Mouse (Mus musculus) erythroid progenitor cell, adult 5-6 weeks (primary cell): ENCODE results near the gene Psmc3. TPM values are rescaled to one million over a fixed set of nuclear protein-coding genes. Genes with fewer than 3 reads are reported as not detected.

Experiments
- ATAC-seq: replicated peaks from 2 replicates; pipeline ENCODE4 v1.8.0; 2016; ENCODE audit warnings: moderate number of reproducible peaks, mild to moderate bottlenecking, moderate TSS enrichment, inconsistent platforms; ENCODE audit not compliant: poor library complexity, low FRiP score, severe bottlenecking
- total RNA-seq, 2 experiments: library from RNA; stranded (forward) in 1 of 2; stranded (reverse) in 1 of 2; fragments of 150-400 nt in 1 of 2; fragments of 186-747, 209-891 nt in 1 of 2; gene quantifications; 2 replicates each; pipeline versions ENCODE4 v1.2.3 to v1.2.4; 2015 to 2017; ENCODE audit warnings: low replicate concordance in 2 of 2

Gene Psmc3
- total RNA-seq, 2 experiments from 2014 or later = 56.2 to 101 TPM

GRCm38 (mm10) chr2:91051917-91052316 is 1.9 kb upstream of the Psmc3 start:
- no peak for ATAC-seq

GRCm38 (mm10) chr2:91052752-91053151 is 1.1 kb upstream of the Psmc3 start:
- ATAC-seq = no peak

DNA sequence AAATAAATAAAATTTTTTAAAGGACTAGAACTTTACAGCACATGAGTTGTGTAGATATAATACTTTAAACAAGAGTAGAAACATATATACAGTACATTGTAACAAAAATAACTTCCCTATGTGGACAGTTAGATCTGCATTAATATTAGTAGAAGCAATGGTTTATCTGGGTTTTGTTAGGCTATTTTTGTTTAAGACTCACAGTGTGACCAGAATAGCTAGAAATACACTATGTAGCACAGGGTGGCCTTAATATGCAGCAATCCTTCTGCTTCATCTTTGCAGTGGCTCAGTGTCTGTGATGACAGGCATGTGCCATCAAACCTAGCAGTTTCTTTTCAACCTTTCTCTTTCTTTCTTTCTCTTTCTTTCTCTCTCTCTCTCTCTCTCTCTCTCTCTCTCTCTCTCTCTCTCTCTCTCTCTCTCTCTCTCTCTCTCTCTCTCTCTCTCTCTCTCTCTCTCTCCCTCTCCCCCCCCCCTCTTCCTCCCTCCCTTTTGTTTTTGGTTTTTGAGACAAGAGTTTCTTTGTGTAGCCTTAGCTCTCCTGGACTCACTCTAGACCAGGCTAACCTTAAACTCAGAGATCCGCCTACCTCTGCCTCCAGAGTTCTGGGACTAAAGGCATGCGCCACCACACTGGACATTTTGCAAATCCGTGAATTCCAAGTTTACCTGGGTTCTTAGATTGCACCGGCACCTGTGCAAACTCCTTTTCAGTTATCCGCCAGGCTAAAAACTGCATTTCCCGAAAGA is 452 bp upstream of the Psmc3 start:
- ATAC-seq = no peak

DNA sequence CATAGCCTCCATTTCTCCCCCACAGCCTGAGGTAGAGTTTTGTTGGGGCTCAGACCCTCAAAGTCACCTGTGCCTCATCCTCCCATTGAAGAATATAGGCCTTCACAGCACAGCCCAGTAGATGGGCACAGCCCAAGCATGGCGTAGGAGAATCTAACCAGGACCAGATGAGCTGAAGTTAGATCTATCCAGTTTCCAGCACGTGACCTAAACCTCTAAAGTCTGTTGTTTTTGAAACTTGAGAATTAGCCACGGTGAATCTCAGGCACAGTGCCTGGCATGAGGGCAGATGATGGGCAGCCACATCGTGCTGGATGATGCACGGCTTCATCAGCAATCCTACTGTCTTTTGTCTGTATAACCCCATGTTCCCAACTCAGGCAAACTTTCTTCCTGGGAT is 4.6 kb downstream of the Psmc3 start:
- no peak for ATAC-seq

DNA sequence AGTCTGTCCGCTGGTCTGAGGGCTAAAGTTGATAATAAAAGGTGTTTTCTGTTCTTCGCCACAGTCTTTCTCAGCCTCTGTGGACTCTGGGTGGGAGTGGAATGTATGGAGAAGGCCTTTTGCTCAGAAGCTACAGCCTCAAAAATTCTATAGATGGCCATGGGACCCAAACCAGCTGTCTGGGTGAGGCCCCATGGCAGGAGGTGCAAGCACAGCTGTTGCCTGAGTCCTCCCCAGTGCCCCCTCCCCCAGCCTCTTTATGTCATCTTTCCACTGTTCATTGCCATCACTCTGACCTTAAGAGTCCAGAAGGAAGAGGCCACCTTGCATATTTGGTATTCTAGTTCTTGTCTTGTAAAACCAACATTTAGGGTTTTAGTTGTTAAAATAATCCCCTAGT is 5.6 kb downstream of the Psmc3 start:
- no peak for ATAC-seq

DNA sequence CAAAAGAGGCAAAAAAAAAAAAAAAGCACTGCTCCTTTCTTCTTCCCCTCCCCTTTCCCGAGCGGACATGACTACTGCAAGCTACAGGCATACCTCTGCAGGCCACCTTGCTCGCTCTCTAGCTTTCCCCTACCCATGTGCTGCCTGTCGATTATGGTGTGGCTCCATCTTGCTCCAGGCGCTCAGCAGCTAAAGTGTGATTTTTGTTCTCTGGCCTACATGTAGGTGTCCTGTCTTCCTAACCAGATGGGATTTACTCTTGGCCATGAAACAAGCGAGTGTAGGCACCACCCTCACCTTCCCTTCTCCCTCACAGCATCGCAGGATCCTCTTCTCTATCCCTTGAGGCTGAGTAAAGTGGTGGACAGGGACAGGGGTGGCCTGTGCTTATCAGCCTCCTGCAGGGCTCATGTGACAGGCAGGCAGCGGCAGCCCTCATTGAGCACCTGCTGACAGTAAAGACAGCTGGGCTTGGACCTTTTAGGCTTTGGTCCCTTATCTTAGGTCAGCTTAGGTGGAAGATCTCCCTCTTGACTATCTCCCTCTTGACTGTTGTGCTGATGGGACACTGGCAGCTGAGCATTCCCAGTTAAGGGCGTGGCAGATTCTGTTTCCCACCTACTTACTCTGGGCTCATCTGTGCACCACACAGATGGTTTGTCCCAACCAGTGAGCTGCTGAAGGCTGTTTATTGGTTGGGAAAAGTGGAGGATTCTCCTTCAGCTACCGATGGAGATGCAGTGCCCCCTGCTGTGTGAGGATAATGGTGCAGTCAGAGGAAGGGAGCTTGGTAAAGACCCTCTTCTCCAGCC is 6.9 kb downstream of the Psmc3 start:
- ATAC-seq = peak; percentile 83

DNA sequence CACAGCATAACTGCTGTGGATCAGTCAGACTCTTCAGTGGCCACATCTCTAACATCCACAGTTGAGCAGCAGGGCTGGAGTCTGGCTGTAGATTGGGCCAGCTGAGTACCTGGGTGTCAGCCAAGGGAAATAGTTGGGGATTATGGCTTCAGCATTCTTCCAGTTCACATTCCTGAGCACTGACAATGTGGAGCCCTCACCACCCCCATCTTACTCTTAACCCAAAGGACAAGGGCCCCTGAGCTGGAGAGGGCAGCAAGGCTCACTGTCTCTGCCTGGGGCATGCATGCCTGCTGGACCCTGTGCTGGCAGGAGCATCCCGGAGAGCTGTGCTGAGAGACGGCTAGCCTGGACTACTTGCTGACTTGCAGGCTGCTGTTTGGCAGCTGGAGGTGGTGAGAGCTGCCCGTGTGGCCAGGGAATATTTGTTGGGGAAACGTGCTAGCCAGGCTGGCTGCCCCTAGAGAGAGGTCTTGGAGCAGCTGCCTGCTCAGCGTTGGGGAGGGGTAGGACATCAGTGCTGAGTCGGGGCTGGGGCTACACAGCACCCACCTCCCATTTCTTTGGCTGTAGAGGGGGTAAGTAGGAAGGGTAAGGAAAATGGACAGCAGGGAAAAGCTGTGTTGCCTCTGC is 8.2 kb downstream of the Psmc3 start:
- no peak for ATAC-seq

DNA sequence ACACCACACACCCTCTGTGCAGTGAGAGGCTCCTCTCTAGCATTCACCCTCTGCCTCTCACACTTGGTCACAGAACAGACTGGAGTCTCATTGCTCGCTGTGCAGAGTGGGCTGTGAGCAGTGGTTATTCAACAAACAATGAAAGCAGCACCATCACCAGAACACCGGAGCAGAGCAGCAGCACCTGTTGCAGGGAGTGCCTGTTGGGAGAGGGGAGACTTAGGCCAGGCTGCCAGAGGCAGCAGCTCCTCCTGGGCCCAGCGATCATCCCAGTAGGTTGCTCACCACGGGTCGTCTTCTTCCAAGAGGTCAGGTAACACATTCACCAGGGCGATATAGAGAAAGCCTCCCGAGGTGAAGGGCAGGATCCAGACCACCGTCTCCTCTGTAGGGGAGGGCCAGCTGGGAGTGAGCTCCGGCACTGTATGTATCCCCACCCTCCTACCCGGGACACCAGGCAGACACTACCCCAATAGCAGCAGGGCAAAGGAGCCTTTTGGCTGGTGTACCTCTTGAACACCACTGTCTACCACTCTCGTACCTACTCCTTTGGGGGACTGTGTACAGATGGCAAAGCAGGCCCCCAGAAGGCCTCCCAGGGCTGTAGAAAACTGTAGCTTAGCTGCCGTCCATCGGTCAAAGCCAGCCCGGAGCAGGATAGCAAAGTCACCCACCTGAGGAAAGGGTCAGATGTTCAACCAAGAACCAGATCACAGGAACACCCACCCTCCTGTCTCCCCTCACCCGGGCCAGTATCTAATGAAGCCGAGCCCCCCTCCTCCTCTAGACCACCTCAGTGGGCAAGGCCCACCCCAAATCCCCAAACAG is 9.2 kb downstream of the Psmc3 start:
- no peak for ATAC-seq

DNA sequence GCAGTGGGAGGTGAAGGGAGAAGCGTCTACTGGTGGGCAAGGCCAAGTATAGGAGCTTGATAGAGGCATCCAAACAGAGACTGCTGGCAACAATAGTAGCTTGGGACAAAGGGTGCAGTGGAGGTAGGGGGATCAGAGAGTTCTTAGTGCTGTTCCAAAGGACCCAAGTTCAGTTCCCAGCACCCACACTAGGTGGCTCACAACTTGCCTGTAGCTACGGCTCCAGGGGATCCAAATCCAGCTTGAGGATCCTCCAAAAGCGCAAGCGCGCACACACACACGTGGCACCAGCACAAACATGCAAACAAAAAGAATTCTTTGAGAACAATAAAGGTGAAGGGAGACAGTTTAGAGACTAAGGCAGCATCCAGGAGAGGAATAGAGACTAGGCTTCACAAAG is 10.4 kb downstream of the Psmc3 start:
- no peak for ATAC-seq

- ATAC-seq = no peak
These were observed 11.7 kb downstream of the Psmc3 start for GRCm38 (mm10) chr2:91065544-91065943.

DNA sequence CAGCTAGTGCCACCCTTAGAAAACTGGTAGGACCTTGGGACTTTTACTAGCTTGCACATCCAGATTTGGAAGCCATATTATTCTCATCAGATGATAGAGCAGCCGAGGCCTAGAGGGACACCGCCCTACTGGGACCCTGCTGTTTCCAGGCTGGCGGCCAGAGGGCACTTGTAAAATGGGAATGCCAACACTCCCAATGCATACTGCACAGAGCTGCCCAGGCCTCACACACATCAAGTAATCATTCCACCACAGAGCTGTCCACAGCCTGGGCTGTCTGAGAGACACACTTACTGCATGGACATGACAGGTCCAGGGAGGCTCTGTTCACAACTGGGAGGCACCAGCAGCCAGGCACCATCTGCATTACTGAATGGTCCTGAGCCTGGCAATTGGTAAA is 12.6 kb downstream of the Psmc3 start:
- ATAC-seq = no peak

- ATAC-seq = no peak
These were observed 14.5 kb downstream of the Psmc3 start for GRCm38 (mm10) chr2:91068162-91068871.

- no peak for ATAC-seq
These were observed 15.0 kb downstream of the Psmc3 start for GRCm38 (mm10) chr2:91068872-91069165.

DNA sequence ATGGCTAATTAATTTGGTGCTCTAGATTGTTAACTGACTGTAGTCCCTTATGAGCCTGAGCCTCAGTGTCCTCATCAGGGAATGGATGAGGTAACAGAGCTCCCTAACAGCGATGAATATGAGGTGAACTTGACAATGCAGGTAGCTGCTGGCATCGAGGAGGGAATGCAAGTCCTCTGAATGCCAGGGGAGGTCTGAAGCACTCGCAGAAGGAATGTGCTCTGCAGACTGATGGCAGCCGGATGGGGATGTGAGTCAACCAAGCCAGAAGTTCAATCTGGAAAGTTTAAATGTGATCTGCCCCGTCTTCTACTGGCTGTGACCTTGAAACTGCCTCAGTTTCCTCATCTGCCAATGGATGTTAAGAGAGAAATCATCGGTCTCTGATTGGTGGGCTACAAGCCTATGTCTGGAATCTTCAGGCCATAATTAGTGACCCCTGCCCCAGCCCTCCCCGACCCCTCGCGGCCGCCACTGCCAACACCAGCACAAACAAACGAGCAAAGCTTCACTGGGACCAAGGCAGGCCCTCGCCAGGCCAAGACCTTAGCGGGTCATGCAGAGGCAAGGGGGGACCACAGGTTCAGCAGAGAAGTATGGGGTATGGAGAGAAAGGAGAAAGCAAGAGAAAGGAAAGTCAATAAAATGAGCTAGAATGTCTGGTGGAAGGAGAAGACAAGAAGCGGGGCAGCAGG is 15.6 kb downstream of the Psmc3 start:
- no peak for ATAC-seq

DNA sequence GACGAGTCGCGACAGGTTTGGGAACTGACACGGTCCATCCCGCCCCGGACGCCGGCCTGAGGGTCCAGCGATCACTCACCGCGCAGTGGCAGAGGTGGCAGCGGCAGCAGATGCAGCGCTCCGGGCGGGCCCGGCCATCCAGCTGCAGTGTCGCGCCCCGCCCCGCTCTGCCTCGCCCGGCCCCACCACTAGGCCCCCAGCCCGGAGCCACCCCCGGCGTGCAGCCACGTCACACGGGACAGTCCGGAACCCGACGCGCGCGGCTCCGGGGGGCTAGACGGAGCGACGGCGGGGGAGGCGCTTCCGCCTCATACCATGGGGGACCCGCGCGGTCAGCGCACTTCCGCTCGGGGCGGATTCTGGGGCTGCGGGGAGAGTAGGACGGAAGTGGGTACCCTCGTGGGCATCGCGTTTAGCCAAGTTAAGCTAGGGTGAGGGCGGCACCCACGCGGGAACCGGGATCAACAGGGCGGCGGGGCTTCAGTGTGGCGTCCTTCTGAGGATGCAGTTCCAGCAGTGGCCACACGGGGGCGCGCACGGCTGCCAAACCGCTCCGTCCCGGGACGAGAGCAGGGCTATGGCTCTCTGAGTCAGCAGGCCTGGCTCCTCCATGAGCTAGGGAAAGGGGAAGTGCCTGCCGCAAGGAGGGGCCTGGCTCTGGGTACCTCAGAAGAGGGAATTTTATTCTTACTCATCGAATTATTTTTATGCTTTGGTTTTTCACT is 16.4 kb downstream of the Psmc3 start, which contains the start of gene Slc39a13:
TSS of gene Slc39a13 (minus strand) at position 342 of the 725 bp plus-strand sequence.
- peak; percentile 81 for ATAC-seq

DNA sequence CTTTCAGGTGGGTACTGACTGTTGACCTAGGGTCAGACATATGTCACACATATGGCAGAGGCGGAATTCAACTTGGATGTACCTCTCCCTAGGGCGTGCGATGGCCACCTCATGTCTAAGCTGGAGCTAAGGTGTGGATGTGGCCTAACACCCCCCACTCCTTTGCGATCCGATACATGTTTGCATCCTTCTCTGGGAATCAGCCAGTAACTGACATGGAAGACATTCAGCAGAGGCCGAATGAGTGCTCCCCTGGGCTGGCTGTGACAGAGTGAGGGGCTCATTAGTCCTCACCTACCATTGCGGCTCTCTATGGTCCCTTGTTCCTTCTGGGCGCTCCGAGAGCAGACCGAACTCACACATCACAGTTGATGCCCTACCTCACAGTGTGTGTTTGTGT is 17.2 kb downstream of the Psmc3 start:
- ATAC-seq = no peak

- ATAC-seq = no peak
These were observed 18.3 kb downstream of the Psmc3 start for GRCm38 (mm10) chr2:91072092-91072491.

- ATAC-seq = no peak
These were observed 24.1 kb downstream of the Psmc3 start for GRCm38 (mm10) chr2:91077957-91078313.
